Mouse (Mus musculus): ENCODE measurements around the gene Cab39l.

The Cab39l gene

GRCm38 (mm10) chr14:59633988-59634387 lies 193.2 kb downstream of the Cab39l start:
- DNase-seq = no peak
